Mouse (Mus musculus) hindbrain, embryonic 15.5 days (tissue): ENCODE measurements around the gene Zbtb18. TPM values are rescaled to one million over a fixed set of nuclear protein-coding genes. Genes with fewer than 3 reads are reported as not detected.

Experiments
- ATAC-seq: fragments of 200-750 bp; cut with Nextera tagmentation; 2 replicates; pipeline ENCODE4 v1.8.0; 2017; ENCODE audit warnings: low read depth, moderate number of reproducible peaks, moderate TSS enrichment; ENCODE audit not compliant: low FRiP score
- H3K27ac ChIP-seq: fragments of 300-500 bp; sonication (generic); replicated peaks from 2 replicates; pipeline ENCODE4 v1.5.1; 2015; ENCODE audit warnings: mild to moderate bottlenecking, inconsistent platforms
- H3K27me3 ChIP-seq: fragments of 300-500 bp; sonication (generic); 2 replicates; pipeline ENCODE4 v1.6.1; 2015; ENCODE audit warnings: control low read depth, inconsistent platforms
- H3K36me3 ChIP-seq: fragments of 300-500 bp; sonication (generic); 2 replicates; pipeline ENCODE4 v1.6.1; 2015; ENCODE audit warnings: control low read depth, inconsistent platforms
- H3K4me1 ChIP-seq: fragments of 300-500 bp; sonication (generic); replicated peaks from 2 replicates; pipeline ENCODE4 v1.6.1; 2015; ENCODE audit warnings: control low read depth, inconsistent platforms
- H3K4me2 ChIP-seq: fragments of 300-500 bp; sonication (generic); 2 replicates; pipeline ENCODE4 v1.6.1; 2015; ENCODE audit warnings: moderate library complexity, mild to moderate bottlenecking, inconsistent platforms
- H3K4me3 ChIP-seq: fragments of 300-500 bp; sonication (generic); 2 replicates; pipeline ENCODE4 v1.5.1; 2015; ENCODE audit warnings: mild to moderate bottlenecking, inconsistent platforms
- H3K9ac ChIP-seq: fragments of 300-500 bp; sonication (generic); 2 replicates; pipeline ENCODE4 v1.6.1; 2015; ENCODE audit warnings: inconsistent platforms
- H3K9me3 ChIP-seq: fragments of 300-500 bp; sonication (generic); 2 replicates; pipeline ENCODE4 v1.6.1; 2016; ENCODE audit warnings: control low read depth, inconsistent platforms
- WGBS: fragments of 180-500 bp; shearing (Covaris S2); methylation state at CpG from one replicate; pipeline ENCODE4 v1.1.7; 2015; 5-methylcytosine and 5-hydroxymethylcytosine counted together
- polyA plus RNA-seq: library from polyadenylated mRNA; unstranded; fragments of >200 nt; fragmentation: Nextera tagmentation; extraction: Ambion mirVana; gene quantifications from 2 replicates; pipeline ENCODE4 v1.2.1, GENCODE M21; 2015

Gene Zbtb18
- polyA plus RNA-seq, 1 experiment from 2014 or later: 11.8 TPM

GRCm38 (mm10) chr1:177467150-177467549 is 25.0 kb downstream of the Zbtb18 start:
- Histone ChIP-seq H3K27me3 (no peaks in the 10 kb centered on the region), H3K27ac (no peak overlapping the region), H3K36me3 (no peaks in the 10 kb centered on the region), H3K4me2 (no peak overlapping the region), H3K4me3 (no peak overlapping the region), H3K9me3 (no peaks in the 10 kb centered on the region), H3K4me1 (no peaks in the 10 kb centered on the region), H3K9ac (no peak overlapping the region)
- no peak for ATAC-seq
- 64% methylated on average over 8 of the region's 8 CpGs for WGBS

- ATAC-seq: no peak
- WGBS: 81% methylated on average over 5 of the region's 5 CpGs
Measured at GRCm38 (mm10) chr1:177468436-177468835, 26.3 kb downstream of the Zbtb18 start.

GRCm38 (mm10) chr1:177470091-177470490 is 27.9 kb downstream of the Zbtb18 start:
- WGBS: 85% methylated on average over 4 of the region's 4 CpGs
- Histone ChIP-seq H3K27ac (no peak overlapping the region), H3K4me2 (no peak overlapping the region), H3K9me3 (no peaks in the 10 kb centered on the region), H3K27me3 (no peaks in the 10 kb centered on the region), H3K9ac (no peak overlapping the region), H3K4me1 (no peaks in the 10 kb centered on the region), H3K4me3 (no peak overlapping the region), H3K36me3 (no peaks in the 10 kb centered on the region)
- no peak for ATAC-seq

More at GRCm38 (mm10) chr1:177468436-177468835, 26.3 kb downstream of the Zbtb18 start:
- Histone ChIP-seq H3K27ac (no peak overlapping the region), H3K9me3 (no peaks in the 10 kb centered on the region), H3K4me3 (no peak overlapping the region), H3K36me3 (no peaks in the 10 kb centered on the region), H3K9ac (no peak overlapping the region), H3K4me2 (no peak overlapping the region), H3K4me1 (no peaks in the 10 kb centered on the region), H3K27me3 (no peaks in the 10 kb centered on the region)

- H3K27ac ChIP-seq: no peak overlapping the region
- no peak for ATAC-seq
- H3K9me3 ChIP-seq: no peaks in the 10 kb centered on the region
- no peak overlapping the region for H3K4me3 ChIP-seq
- 73% methylated on average over 2 of the region's 2 CpGs for WGBS
- no peaks in the 10 kb centered on the region for H3K36me3 ChIP-seq
- no peak overlapping the region for H3K4me2 ChIP-seq
- H3K27me3 ChIP-seq: no peaks in the 10 kb centered on the region
- H3K4me1 ChIP-seq: no peaks in the 10 kb centered on the region
- H3K9ac ChIP-seq: no peak overlapping the region
Measured at GRCm38 (mm10) chr1:177470951-177471350, 28.8 kb downstream of the Zbtb18 start.

- H3K4me1 ChIP-seq: no peaks in the 10 kb centered on the region
- ATAC-seq: no peak
- H3K4me2 ChIP-seq: no peak overlapping the region
- no peak overlapping the region for H3K27ac ChIP-seq
- no peaks in the 10 kb centered on the region for H3K36me3 ChIP-seq
- WGBS: 85% methylated on average over 13 of the region's 13 CpGs
- H3K9me3 ChIP-seq: no peaks in the 10 kb centered on the region
- no peak overlapping the region for H3K9ac ChIP-seq
- H3K27me3 ChIP-seq: no peaks in the 10 kb centered on the region
- no peak overlapping the region for H3K4me3 ChIP-seq
Measured at GRCm38 (mm10) chr1:177475542-177476197, 33.5 kb downstream of the Zbtb18 start.

- no peak for ATAC-seq
- 86% methylated on average over 2 of the region's 2 CpGs for WGBS
- H3K9ac ChIP-seq: no peak overlapping the region
- no peak overlapping the region for H3K4me3 ChIP-seq
- no peaks in the 10 kb centered on the region for H3K36me3 ChIP-seq
- no peaks in the 10 kb centered on the region for H3K9me3 ChIP-seq
- no peaks in the 10 kb centered on the region for H3K27me3 ChIP-seq
- H3K4me1 ChIP-seq: no peaks in the 10 kb centered on the region
- no peak overlapping the region for H3K27ac ChIP-seq
- no peak overlapping the region for H3K4me2 ChIP-seq
Measured at GRCm38 (mm10) chr1:177478578-177478977, 36.4 kb downstream of the Zbtb18 start.

- Histone ChIP-seq H3K27ac (no peak overlapping the region), H3K9ac (no peak overlapping the region), H3K36me3 (no peaks in the 10 kb centered on the region), H3K9me3 (no peaks in the 10 kb centered on the region), H3K27me3 (no peaks in the 10 kb centered on the region), H3K4me1 (peaks cover 1% of the 10 kb centered on the region), H3K4me3 (no peak overlapping the region), H3K4me2 (no peak overlapping the region)
- ATAC-seq: no peak
- WGBS: 65% methylated on average over 10 of the region's 10 CpGs
Measured at GRCm38 (mm10) chr1:177479356-177480004, 37.3 kb downstream of the Zbtb18 start.

GRCm38 (mm10) chr1:177483612-177484011 is 41.5 kb downstream of the Zbtb18 start:
- no peaks in the 10 kb centered on the region for H3K9me3 ChIP-seq
- no peaks in the 10 kb centered on the region for H3K36me3 ChIP-seq
- no peak overlapping the region for H3K9ac ChIP-seq
- no peak overlapping the region for H3K4me3 ChIP-seq
- WGBS: 95% methylated on average over 2 of the region's 2 CpGs
- H3K4me1 ChIP-seq: peaks cover 8% of the 10 kb centered on the region
- no peaks in the 10 kb centered on the region for H3K27me3 ChIP-seq
- ATAC-seq: no peak
- H3K4me2 ChIP-seq: no peak overlapping the region
- H3K27ac ChIP-seq: no peak overlapping the region

GRCm38 (mm10) chr1:177484280-177484679 is 42.1 kb downstream of the Zbtb18 start:
- H3K9me3 ChIP-seq: no peaks in the 10 kb centered on the region
- ATAC-seq: no peak
- H3K4me3 ChIP-seq: no peak overlapping the region
- no peaks in the 10 kb centered on the region for H3K27me3 ChIP-seq
- no peak overlapping the region for H3K4me2 ChIP-seq
- H3K9ac ChIP-seq: no peak overlapping the region
- no peak overlapping the region for H3K27ac ChIP-seq
- H3K36me3 ChIP-seq: no peaks in the 10 kb centered on the region
- H3K4me1 ChIP-seq: peaks cover 8% of the 10 kb centered on the region
- 63% methylated on average over 7 of the region's 7 CpGs for WGBS

GRCm38 (mm10) chr1:177484680-177485079 is 42.5 kb downstream of the Zbtb18 start:
- H3K4me2 ChIP-seq: no peak overlapping the region
- ATAC-seq: no peak
- no peaks in the 10 kb centered on the region for H3K27me3 ChIP-seq
- H3K9me3 ChIP-seq: no peaks in the 10 kb centered on the region
- WGBS: 25% methylated on average over 7 of the region's 7 CpGs
- H3K27ac ChIP-seq: no peak overlapping the region
- H3K4me3 ChIP-seq: no peak overlapping the region
- peaks cover 8% of the 10 kb centered on the region for H3K4me1 ChIP-seq
- no peak overlapping the region for H3K9ac ChIP-seq
- H3K36me3 ChIP-seq: no peaks in the 10 kb centered on the region

- Histone ChIP-seq H3K4me1 (peaks cover 10% of the 10 kb centered on the region), H3K36me3 (no peaks in the 10 kb centered on the region), H3K4me3 (no peak overlapping the region), H3K27me3 (no peaks in the 10 kb centered on the region), H3K4me2 (no peak overlapping the region), H3K9ac (no peak overlapping the region), H3K9me3 (no peaks in the 10 kb centered on the region), H3K27ac (no peak overlapping the region)
- 81% methylated on average over 7 of the region's 7 CpGs for WGBS
- no peak for ATAC-seq
Measured at GRCm38 (mm10) chr1:177489844-177490243, 47.7 kb downstream of the Zbtb18 start.

GRCm38 (mm10) chr1:177490808-177491207 is 48.7 kb downstream of the Zbtb18 start:
- no peaks in the 10 kb centered on the region for H3K36me3 ChIP-seq
- no peak overlapping the region for H3K4me2 ChIP-seq
- no peaks in the 10 kb centered on the region for H3K9me3 ChIP-seq
- no peaks in the 10 kb centered on the region for H3K27me3 ChIP-seq
- WGBS: 31% methylated on average over 4 of the region's 4 CpGs
- H3K9ac ChIP-seq: no peak overlapping the region
- H3K4me1 ChIP-seq: peaks cover 9% of the 10 kb centered on the region; the same call in 1 of the 2 replicates
- no peak for ATAC-seq
- H3K27ac ChIP-seq: no peak overlapping the region
- no peak overlapping the region for H3K4me3 ChIP-seq
